Mouse (Mus musculus) forebrain, embryonic 15.5 days (tissue): Measurements from ENCODE around the gene Luc7l3. TPM values are rescaled to one million over a fixed set of nuclear protein-coding genes. Genes with fewer than 3 reads are reported as not detected.
A peak's percentile ranks its signal among the peaks of the same experiment; 100 is the strongest.

ENCODE experiments used
- ATAC-seq: fragments of 200-750 bp; cut with Nextera tagmentation; replicated peaks from 2 replicates; pipeline ENCODE4 v1.8.0; 2017; ENCODE audit warnings: mild to moderate bottlenecking, moderate TSS enrichment, moderate library complexity
- H3K27ac ChIP-seq: fragments of 300-500 bp; sonication (generic); replicated peaks from 2 replicates; pipeline ENCODE4 v1.5.1; 2015; ENCODE audit warnings: mild to moderate bottlenecking, inconsistent platforms
- H3K27me3 ChIP-seq: fragments of 300-500 bp; sonication (generic); 2 replicates; pipeline ENCODE4 v1.6.1; 2015; ENCODE audit warnings: inconsistent platforms
- H3K36me3 ChIP-seq: fragments of 300-500 bp; sonication (generic); 2 replicates; pipeline ENCODE4 v1.6.1; 2015; ENCODE audit warnings: mild to moderate bottlenecking, inconsistent platforms
- H3K4me1 ChIP-seq: fragments of 300-500 bp; sonication (generic); 2 replicates; pipeline ENCODE4 v1.6.1; 2015; ENCODE audit warnings: inconsistent platforms
- H3K4me2 ChIP-seq: fragments of 300-500 bp; sonication (generic); replicated peaks from 2 replicates; pipeline ENCODE4 v1.6.1; 2015; ENCODE audit warnings: mild to moderate bottlenecking, inconsistent platforms
- H3K4me3 ChIP-seq: fragments of 300-500 bp; sonication (generic); 2 replicates; pipeline ENCODE4 v1.5.1; 2015; ENCODE audit warnings: mild to moderate bottlenecking, inconsistent platforms
- H3K9ac ChIP-seq: fragments of 300-500 bp; sonication (generic); replicated peaks from 2 replicates; pipeline ENCODE4 v1.6.1; 2015; ENCODE audit warnings: mild to moderate bottlenecking, inconsistent platforms
- H3K9me3 ChIP-seq: fragments of 300-500 bp; sonication (generic); 2 replicates; pipeline ENCODE4 v1.6.1; 2016; ENCODE audit warnings: inconsistent platforms
- WGBS: fragments of 180-500 bp; shearing (Covaris S2); methylation state at CpG from one replicate; pipeline ENCODE4 v1.1.7; 2015; ENCODE audit warnings: mixed read lengths; 5-methylcytosine and 5-hydroxymethylcytosine counted together
- polyA plus RNA-seq: library from polyadenylated mRNA; unstranded; fragments of >200 nt; fragmentation: Nextera tagmentation; extraction: Ambion mirVana; gene quantifications from 2 replicates; pipeline ENCODE4 v1.2.1, GENCODE M21; 2015

Luc7l3 gene
- polyA plus RNA-seq, 1 experiment from 2014 or later: 153 TPM

- Histone ChIP-seq H3K4me3 (peak overlapping the region; percentile 19; the same call in 1 of the 2 replicates), H3K9me3 (no peaks in the 10 kb centered on the region), H3K27ac (no peak overlapping the region), H3K36me3 (no peaks in the 10 kb centered on the region), H3K4me1 (peaks cover 29% of the 10 kb centered on the region), H3K4me2 (peak overlapping the region; percentile 46), H3K27me3 (no peaks in the 10 kb centered on the region), H3K9ac (peak overlapping the region; percentile 36)
- 3% methylated on average over 29 of the region's 29 CpGs for WGBS
- ATAC-seq: peak; percentile 26; the same call in 1 of the 2 replicates
Measured at GRCm38 (mm10) chr11:94242760-94243421, 78.9 kb downstream of the Luc7l3 start.

- Histone ChIP-seq H3K27ac (no peak overlapping the region), H3K4me1 (peaks cover 25% of the 10 kb centered on the region), H3K9ac (no peak overlapping the region), H3K9me3 (no peaks in the 10 kb centered on the region), H3K36me3 (no peaks in the 10 kb centered on the region), H3K4me2 (no peak overlapping the region), H3K4me3 (no peak overlapping the region), H3K27me3 (no peaks in the 10 kb centered on the region)
- 24% methylated on average over 9 of the region's 9 CpGs for WGBS
- no peak for ATAC-seq
Measured at GRCm38 (mm10) chr11:94239706-94240105, 82.1 kb downstream of the Luc7l3 start.

GRCm38 (mm10) chr11:94238786-94239185 is 83.0 kb downstream of the Luc7l3 start:
- Histone ChIP-seq H3K4me1 (peaks cover 25% of the 10 kb centered on the region), H3K9me3 (no peaks in the 10 kb centered on the region), H3K9ac (no peak overlapping the region), H3K27me3 (no peaks in the 10 kb centered on the region), H3K27ac (no peak overlapping the region), H3K4me3 (no peak overlapping the region), H3K36me3 (no peaks in the 10 kb centered on the region), H3K4me2 (no peak overlapping the region)
- WGBS: 96% methylated on average over 8 of the region's 8 CpGs
- no peak for ATAC-seq

Other genes with a start within 250 kb of the Luc7l3 start
- 45.8 and 46.5 TPM in 2 replicates for gene Tob1, start 110.5 kb downstream of the Luc7l3 start, polyA plus RNA-seq
- 3.7 and 7.9 TPM in 2 replicates for gene Wfikkn2, start 76.0 kb downstream of the Luc7l3 start, polyA plus RNA-seq
- 0.45 TPM in 1 of 2 replicates, not detected in the other for gene Gm21885, start 40.1 kb downstream of the Luc7l3 start, polyA plus RNA-seq
- 15.9 and 17.2 TPM in 2 replicates for gene Ankrd40, start 6.0 kb upstream of the Luc7l3 start, polyA plus RNA-seq
- gene Abcc3, start 71.0 kb upstream of the Luc7l3 start, polyA plus RNA-seq: 0.60 and 0.66 TPM in 2 replicates
- 6.8 and 9.2 TPM in 2 replicates for gene Cacna1g, start 152.2 kb upstream of the Luc7l3 start, polyA plus RNA-seq
- gene Spata20, start 164.2 kb upstream of the Luc7l3 start, polyA plus RNA-seq: 0.38 and 0.86 TPM in 2 replicates
- gene Epn3, start 178.0 kb upstream of the Luc7l3 start, polyA plus RNA-seq: 0.66 and 0.75 TPM in 2 replicates
- gene Mycbpap, start 199.8 kb upstream of the Luc7l3 start, polyA plus RNA-seq: 1.7 and 2.7 TPM in 2 replicates
- gene Rsad1, start 227.3 kb upstream of the Luc7l3 start, polyA plus RNA-seq: 5.7 and 6.1 TPM in 2 replicates
- gene Chad, start 243.1 kb upstream of the Luc7l3 start, polyA plus RNA-seq: 0.14 and 0.17 TPM in 2 replicates